Mouse (Mus musculus) neural tube, embryonic 13.5 days (tissue): ENCODE data around the gene Sirt2. TPM values are rescaled to one million over a fixed set of nuclear protein-coding genes. Genes with fewer than 3 reads are reported as not detected.
A peak's percentile ranks its signal among the peaks of the same experiment; 100 is the strongest.

Experiments used
- ATAC-seq: fragments of 200-750 bp; cut with Nextera tagmentation; 2 replicates; pipeline ENCODE4 v1.8.0; 2017; ENCODE audit warnings: low read depth, mild to moderate bottlenecking, moderate TSS enrichment, moderate library complexity
- H3K27ac ChIP-seq: fragments of 300-500 bp; sonication (generic); replicated peaks from 2 replicates; pipeline ENCODE4 v1.5.1; 2015; ENCODE audit warnings: moderate library complexity, mild to moderate bottlenecking, inconsistent platforms
- H3K27me3 ChIP-seq: fragments of 300-500 bp; sonication (generic); 2 replicates; pipeline ENCODE4 v1.6.1; 2015; ENCODE audit warnings: mild to moderate bottlenecking, inconsistent platforms
- H3K36me3 ChIP-seq: fragments of 300-500 bp; sonication (generic); 2 replicates; pipeline ENCODE4 v1.6.1; 2015; ENCODE audit warnings: mild to moderate bottlenecking, inconsistent platforms
- H3K4me1 ChIP-seq: fragments of 300-500 bp; sonication (generic); replicated peaks from 2 replicates; pipeline ENCODE4 v1.6.1; 2015; ENCODE audit warnings: inconsistent platforms
- H3K4me2 ChIP-seq: fragments of 300-500 bp; sonication (generic); 2 replicates; pipeline ENCODE4 v1.6.1; 2015; ENCODE audit warnings: inconsistent platforms, mild to moderate bottlenecking, moderate library complexity
- H3K4me3 ChIP-seq: fragments of 300-500 bp; sonication (generic); 2 replicates; pipeline ENCODE4 v1.5.1; 2015; ENCODE audit warnings: mild to moderate bottlenecking, inconsistent platforms
- H3K9ac ChIP-seq: fragments of 300-500 bp; sonication (generic); 2 replicates; pipeline ENCODE4 v1.6.1; 2015; ENCODE audit warnings: moderate library complexity, mild to moderate bottlenecking, inconsistent platforms
- H3K9me3 ChIP-seq: fragments of 300-500 bp; sonication (generic); 2 replicates; pipeline ENCODE4 v1.6.1; 2016; ENCODE audit warnings: inconsistent platforms
- WGBS: fragments of 180-500 bp; shearing (Covaris S2); methylation state at CpG from one replicate; pipeline ENCODE4 v1.1.7; 2015; 5-methylcytosine and 5-hydroxymethylcytosine counted together
- polyA plus RNA-seq: library from polyadenylated mRNA; unstranded; fragments of >200 nt; fragmentation: Nextera tagmentation; extraction: Ambion mirVana; gene quantifications from 2 replicates; pipeline ENCODE4 v1.2.1, GENCODE M21; 2015

The Sirt2 gene
- polyA plus RNA-seq, 1 experiment from 2014 or later: 104 TPM

DNA sequence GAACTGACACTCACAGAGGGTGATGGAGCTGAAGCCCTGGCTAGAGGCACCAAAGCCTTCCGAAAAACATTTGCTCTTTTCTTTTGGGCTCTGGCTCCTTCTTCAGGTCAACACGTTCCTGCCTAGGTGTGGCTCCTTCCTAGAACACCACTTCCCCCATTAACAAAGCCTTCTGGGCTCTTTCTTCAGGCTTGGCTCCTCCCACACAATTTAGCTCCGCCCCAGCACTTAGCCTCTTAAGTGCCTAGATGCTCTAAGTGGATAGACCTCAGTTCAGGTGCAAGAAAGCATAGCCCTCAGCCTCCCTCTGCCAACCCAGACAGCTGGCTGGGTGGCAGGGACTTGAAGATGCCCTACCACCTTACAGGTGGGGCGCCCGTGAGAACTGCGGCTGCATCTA lies 30.8 kb upstream of the Sirt2 start:
- Histone ChIP-seq H3K27me3 (peaks cover 24% of the 10 kb centered on the region), H3K9ac (no peak overlapping the region), H3K4me3 (no peak overlapping the region), H3K4me1 (peaks cover 15% of the 10 kb centered on the region), H3K9me3 (peaks cover 7% of the 10 kb centered on the region; the same call in 1 of the 2 replicates), H3K36me3 (peaks cover 28% of the 10 kb centered on the region), H3K27ac (no peak overlapping the region), H3K4me2 (no peak overlapping the region)
- no peak for ATAC-seq
- WGBS: 80% methylated on average over 6 of the region's 6 CpGs

GRCm38 (mm10) chr7:28739829-28740228 lies 26.7 kb upstream of the Sirt2 start:
- ATAC-seq: no peak
- Histone ChIP-seq H3K4me2 (no peak overlapping the region), H3K9me3 (no peaks in the 10 kb centered on the region), H3K27me3 (no peaks in the 10 kb centered on the region), H3K36me3 (peaks cover 28% of the 10 kb centered on the region), H3K4me1 (peaks cover 21% of the 10 kb centered on the region), H3K4me3 (no peak overlapping the region), H3K9ac (no peak overlapping the region), H3K27ac (no peak overlapping the region)
- 94% methylated on average over 21 of the region's 21 CpGs for WGBS

- peak overlapping the region; percentile 61 for H3K4me3 ChIP-seq
- H3K4me1 ChIP-seq: peaks cover 21% of the 10 kb centered on the region
- no peak for ATAC-seq
- 34% methylated on average over 9 of the region's 9 CpGs for WGBS
- no peaks in the 10 kb centered on the region for H3K9me3 ChIP-seq
- peak overlapping the region; percentile 87 for H3K9ac ChIP-seq
- H3K36me3 ChIP-seq: peaks cover 31% of the 10 kb centered on the region
- H3K27ac ChIP-seq: peak overlapping the region; percentile 65; the same call in 1 of the 2 replicates
- no peaks in the 10 kb centered on the region for H3K27me3 ChIP-seq
- peak overlapping the region; percentile 87 for H3K4me2 ChIP-seq
These were observed 25.6 kb upstream of the Sirt2 start for GRCm38 (mm10) chr7:28740949-28741348.

DNA sequence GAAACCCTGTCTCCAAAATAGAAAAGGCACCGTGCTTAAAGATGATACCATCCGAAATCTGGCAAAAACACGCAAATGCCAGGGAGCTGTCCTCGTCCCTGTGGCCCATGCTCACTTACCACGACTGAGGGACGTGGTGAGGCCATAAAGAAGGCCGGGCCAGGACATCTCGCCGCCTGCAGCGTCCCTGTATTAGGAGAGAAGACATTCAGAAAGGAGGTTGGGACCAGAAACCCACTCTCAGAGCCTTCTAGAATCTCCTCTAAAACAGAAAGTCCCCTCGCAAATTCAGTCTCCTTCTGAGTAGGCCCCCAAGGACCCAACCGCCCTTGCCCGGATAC lies 25.2 kb upstream of the Sirt2 start:
- Histone ChIP-seq H3K4me3 (peak overlapping the region; percentile 61), H3K9me3 (no peaks in the 10 kb centered on the region), H3K27me3 (no peaks in the 10 kb centered on the region), H3K4me1 (peaks cover 21% of the 10 kb centered on the region), H3K9ac (peak overlapping the region; percentile 87), H3K27ac (peak overlapping the region; percentile 65), H3K36me3 (peaks cover 35% of the 10 kb centered on the region), H3K4me2 (peak overlapping the region; percentile 87)
- peak; percentile 26 for ATAC-seq
- WGBS: 1% methylated on average over 13 of the region's 13 CpGs

- ATAC-seq: peak; percentile 99
- under 1% methylated on average over 39 of the region's 39 CpGs for WGBS
These were observed 24.7 kb upstream of the Sirt2 start, which contains the start of the genes Mrps12 and Sars2 for GRCm38 (mm10) chr7:28741709-28742438. Mrps12 (minus strand) TSS chr7:28741820. Sars2 (plus strand) TSS chr7:28741992.

GRCm38 (mm10) chr7:28749935-28750334 lies 16.6 kb upstream of the Sirt2 start:
- Histone ChIP-seq H3K4me2 (no peak overlapping the region), H3K4me1 (0 out of 2 replicates have a peak, but pooled peaks cover 7% of the 10 kb centered on the region), H3K9ac (no peak overlapping the region), H3K27me3 (no peaks in the 10 kb centered on the region), H3K9me3 (no peaks in the 10 kb centered on the region), H3K36me3 (peaks cover 43% of the 10 kb centered on the region), H3K27ac (no peak overlapping the region), H3K4me3 (no peak overlapping the region)
- WGBS: 96% methylated on average over 7 of the region's 7 CpGs
- ATAC-seq: no peak

More at GRCm38 (mm10) chr7:28741709-28742438, 24.7 kb upstream of the Sirt2 start, which contains the start of the genes Mrps12 and Sars2:
- peak within 1 kb of the TSS; percentile 61 for H3K4me3 ChIP-seq
- H3K9ac ChIP-seq: peak within 1 kb of the TSS; percentile 87
- peaks cover 21% of the 10 kb centered on the region for H3K4me1 ChIP-seq
- peak within 1 kb of the TSS; percentile 78 for H3K27ac ChIP-seq
- H3K27me3 ChIP-seq: no peaks in the 10 kb centered on the region
- H3K4me2 ChIP-seq: peak within 1 kb of the TSS; percentile 87
- H3K36me3 ChIP-seq: peaks cover 39% of the 10 kb centered on the region
- no peaks in the 10 kb centered on the region for H3K9me3 ChIP-seq

DNA sequence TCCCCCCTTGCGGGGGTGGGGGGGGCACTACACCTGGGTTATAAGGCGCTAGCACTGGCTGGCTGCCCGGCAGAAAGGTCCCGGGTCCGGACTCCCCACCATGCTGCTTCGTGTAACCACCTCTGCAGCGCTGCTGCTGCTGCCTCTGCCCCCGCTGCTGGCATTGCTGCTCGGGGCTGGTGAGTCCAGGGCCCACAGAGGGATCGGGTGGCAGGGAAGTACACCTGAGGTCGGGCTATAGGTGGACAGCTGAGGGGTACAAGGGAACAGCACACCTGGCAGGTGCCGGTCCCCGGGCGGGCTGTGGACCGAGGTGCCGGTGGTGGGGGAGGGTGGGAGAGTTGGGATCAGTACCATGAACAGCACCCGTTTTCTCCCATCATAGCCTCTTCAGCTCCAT lies 10.5 kb upstream of the Sirt2 start, which contains the start of gene Ccer2:
Ccer2 (plus strand) TSS at position 96 of the 400 bp plus-strand sequence.
- no peak; the same call in 1 of the 2 replicates for ATAC-seq
- H3K9me3 ChIP-seq: no peaks in the 10 kb centered on the region
- H3K27me3 ChIP-seq: peaks cover 25% of the 10 kb centered on the region
- peak within 1 kb of the TSS; percentile 61 for H3K9ac ChIP-seq
- 6% methylated on average over 17 of the region's 17 CpGs for WGBS
- peaks cover 59% of the 10 kb centered on the region for H3K36me3 ChIP-seq
- H3K4me3 ChIP-seq: peak within 1 kb of the TSS; percentile 17
- peaks cover 11% of the 10 kb centered on the region for H3K4me1 ChIP-seq
- no peak within 1 kb of the TSS for H3K27ac ChIP-seq
- H3K4me2 ChIP-seq: peak within 1 kb of the TSS; percentile 46

- Histone ChIP-seq H3K4me2 (no peak overlapping the region), H3K27ac (no peak overlapping the region), H3K36me3 (peaks cover 67% of the 10 kb centered on the region)
These were observed 7.9 kb upstream of the Sirt2 start for GRCm38 (mm10) chr7:28758623-28759022.

DNA sequence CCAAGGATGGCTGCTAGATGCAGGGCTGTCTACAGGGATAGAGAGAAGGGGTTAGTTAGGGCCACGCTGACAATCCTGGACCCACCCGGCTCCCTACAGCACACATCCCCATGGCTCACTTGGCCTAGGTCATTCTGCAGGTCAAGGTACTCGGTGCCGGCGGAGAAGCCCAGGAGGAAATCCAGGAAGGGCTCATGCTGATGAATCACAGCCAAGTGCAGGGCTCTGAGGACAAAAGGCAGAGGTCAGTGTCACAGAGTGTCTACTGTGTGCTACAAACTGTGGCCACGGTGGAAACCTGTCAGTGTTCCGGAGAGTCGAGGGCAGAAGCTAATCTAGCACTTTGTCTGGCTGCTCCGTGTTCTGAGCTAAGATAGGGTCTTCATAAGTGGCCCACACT lies 4.6 kb upstream of the Sirt2 start:
- WGBS: 93% methylated on average over 9 of the region's 9 CpGs
- Histone ChIP-seq H3K27me3 (peaks cover 10% of the 10 kb centered on the region), H3K9me3 (no peaks in the 10 kb centered on the region), H3K4me2 (no peak overlapping the region), H3K27ac (no peak overlapping the region), H3K36me3 (peaks cover 60% of the 10 kb centered on the region), H3K4me3 (no peak overlapping the region), H3K9ac (no peak overlapping the region), H3K4me1 (peaks cover 15% of the 10 kb centered on the region)
- no peak for ATAC-seq

More at GRCm38 (mm10) chr7:28758623-28759022, 7.9 kb upstream of the Sirt2 start:
- whole genome bisulfite sequencing: 78% methylated on average over 13 of the region's 13 CpGs
- Histone ChIP-seq H3K4me3 (no peak overlapping the region), H3K4me1 (peaks cover 11% of the 10 kb centered on the region), H3K27me3 (peaks cover 25% of the 10 kb centered on the region), H3K9ac (no peak overlapping the region), H3K9me3 (no peaks in the 10 kb centered on the region)
- no peak for ATAC-seq

DNA sequence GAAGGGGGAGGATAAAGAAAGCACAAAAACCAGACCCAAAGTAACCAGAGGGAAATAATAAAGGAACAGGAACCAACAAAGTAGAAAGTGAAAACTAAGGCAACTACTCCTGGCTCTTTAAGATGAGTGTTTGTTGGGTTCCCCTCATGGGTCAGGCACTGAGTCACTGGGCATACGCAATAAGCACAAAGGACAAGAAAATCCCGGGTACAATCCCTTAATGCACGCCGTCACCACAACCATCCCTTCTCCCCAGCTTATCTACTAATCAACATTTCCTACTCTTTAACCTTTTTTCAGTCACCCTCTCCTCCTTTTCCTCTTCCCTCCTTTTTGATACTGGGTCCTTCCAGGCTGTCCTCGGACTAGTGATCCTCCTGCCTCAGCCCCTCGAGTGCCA lies 1.3 kb upstream of the Sirt2 start:
- H3K9ac ChIP-seq: peak overlapping the region; percentile 81; the same call in 1 of the 2 replicates
- peaks cover 41% of the 10 kb centered on the region for H3K4me1 ChIP-seq
- peak overlapping the region; percentile 65 for H3K4me2 ChIP-seq
- peaks cover 30% of the 10 kb centered on the region for H3K36me3 ChIP-seq
- no peak overlapping the region for H3K27ac ChIP-seq
- 87% methylated on average over 6 of the region's 6 CpGs for WGBS
- H3K9me3 ChIP-seq: no peaks in the 10 kb centered on the region
- no peaks in the 10 kb centered on the region for H3K27me3 ChIP-seq
- H3K4me3 ChIP-seq: peak overlapping the region; percentile 73
- ATAC-seq: no peak

DNA sequence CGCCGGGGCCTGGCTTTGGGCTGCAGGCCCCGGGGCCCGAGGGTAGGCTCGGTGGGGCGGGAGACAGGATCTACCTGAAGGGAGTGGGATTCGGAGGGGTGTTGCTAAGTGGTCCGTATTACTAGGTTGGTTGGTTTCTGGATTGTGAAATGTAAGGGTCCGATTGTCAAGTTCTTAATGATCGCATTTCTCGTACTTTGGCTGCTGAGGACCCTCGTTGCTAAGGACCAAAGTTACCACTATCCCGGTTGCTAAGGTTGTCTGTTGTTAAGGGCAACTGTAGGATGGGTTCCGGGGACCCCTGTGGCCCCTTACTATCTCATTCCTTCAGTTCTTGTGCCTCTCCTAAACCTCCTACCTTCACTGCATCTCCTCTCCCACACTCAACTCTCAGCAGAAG lies 375 bp downstream of the Sirt2 start:
- H3K9ac ChIP-seq: peak overlapping the region; percentile 89
- H3K27me3 ChIP-seq: no peaks in the 10 kb centered on the region

DNA sequence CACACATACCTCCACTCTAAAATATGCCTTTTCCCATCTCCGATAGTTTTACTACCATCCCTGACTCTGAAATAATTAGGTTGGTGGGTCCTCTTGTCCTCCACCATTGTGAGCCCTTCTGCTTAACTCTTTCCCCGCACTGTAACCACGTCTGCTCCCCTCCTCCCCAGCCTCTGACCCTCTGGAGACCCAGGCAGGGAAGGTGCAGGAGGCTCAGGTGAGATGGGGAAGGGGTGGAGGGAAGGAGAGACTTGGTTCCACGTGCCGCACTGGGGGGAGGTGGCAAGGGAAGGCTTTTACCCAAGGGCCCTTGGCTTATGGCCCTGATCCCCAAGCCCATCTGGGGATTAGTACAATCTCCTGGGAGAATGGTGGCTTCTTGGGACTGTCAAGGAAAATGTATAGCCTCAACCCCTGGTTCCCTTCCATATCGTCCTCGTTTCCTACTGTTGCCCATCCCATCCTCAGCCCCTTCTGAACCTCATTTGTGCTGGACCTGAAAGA lies 979 bp downstream of the Sirt2 start, which contains the start of gene Nfkbib:
Nfkbib (minus strand) TSS at position 51 of the 504 bp plus-strand sequence.
- Histone ChIP-seq H3K4me3 (peak within 1 kb of the TSS; percentile 73), H3K9me3 (no peaks in the 10 kb centered on the region), H3K36me3 (peaks cover 16% of the 10 kb centered on the region), H3K4me2 (peak within 1 kb of the TSS; percentile 74), H3K9ac (peak within 1 kb of the TSS; percentile 89), H3K27me3 (no peaks in the 10 kb centered on the region), H3K27ac (no peak within 1 kb of the TSS), H3K4me1 (peaks cover 41% of the 10 kb centered on the region)
- ATAC-seq: no peak
- WGBS: 70% methylated on average over 7 of the region's 7 CpGs

More for the DNA sequence above, 375 bp downstream of the Sirt2 start:
- peaks cover 41% of the 10 kb centered on the region for H3K4me1 ChIP-seq
- H3K4me3 ChIP-seq: peak overlapping the region; percentile 73
- no peaks in the 10 kb centered on the region for H3K9me3 ChIP-seq
- ATAC-seq: peak; percentile 38
- peak overlapping the region; percentile 74 for H3K4me2 ChIP-seq
- H3K36me3 ChIP-seq: peaks cover 16% of the 10 kb centered on the region
- 6% methylated on average over 14 of the region's 14 CpGs for WGBS
- H3K27ac ChIP-seq: no peak overlapping the region
